Mouse (Mus musculus): ENCODE results near the gene Tmem35b.
A peak's percentile ranks its signal among the peaks of the same experiment; 100 is the strongest.
"Not testable (repeated sequence)": the region's sequence is repeated elsewhere in the genome, so short reads cannot be mapped to it uniquely, and the experiment has no call there.

Gene Tmem35b

GRCm38 (mm10) chr4:127123391-127123790, at the start of gene Tmem35b:
Gene Tmem35b, plus strand, starts transcription at chr4:127123691.
- DNase-seq (ENCODE audit: low read depth, low spot score) = no peak

DNA sequence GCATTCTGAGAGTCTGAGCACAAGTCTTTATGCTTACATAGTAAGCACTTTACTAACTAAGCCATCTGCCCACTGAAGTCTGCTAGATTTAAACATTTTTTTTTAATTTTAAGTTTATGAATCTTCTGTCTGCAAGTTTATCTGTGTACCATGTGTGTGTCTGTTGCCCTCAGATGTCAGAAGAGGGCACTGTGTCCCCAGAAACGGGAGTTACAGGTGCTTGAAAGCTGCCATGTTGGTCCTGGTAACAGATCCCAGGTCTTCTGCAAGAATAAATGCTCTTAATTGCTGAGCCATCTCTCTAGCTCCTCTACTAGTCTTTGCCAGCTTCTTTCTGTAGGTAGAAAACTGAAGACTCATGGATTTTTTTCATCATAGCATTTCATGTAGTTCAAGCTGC, 48.6 kb upstream of the Tmem35b start:
- DNase-seq (ENCODE audit: low read depth, low spot score) = no peak

GRCm38 (mm10) chr4:127076875-127077548, 46.5 kb upstream of the Tmem35b start, which contains the start of gene Zmym6:
Gene Zmym6, plus strand, starts transcription at chr4:127077383.
- peak; percentile 95 for DNase-seq (ENCODE audit: low read depth, low spot score)

GRCm38 (mm10) chr4:127080806-127081205, 42.7 kb upstream of the Tmem35b start:
- no peak for DNase-seq (ENCODE audit: low read depth, low spot score)

- no peak for DNase-seq (ENCODE audit: low read depth, low spot score)
Observed at GRCm38 (mm10) chr4:127083131-127083530, 40.4 kb upstream of the Tmem35b start.

DNA sequence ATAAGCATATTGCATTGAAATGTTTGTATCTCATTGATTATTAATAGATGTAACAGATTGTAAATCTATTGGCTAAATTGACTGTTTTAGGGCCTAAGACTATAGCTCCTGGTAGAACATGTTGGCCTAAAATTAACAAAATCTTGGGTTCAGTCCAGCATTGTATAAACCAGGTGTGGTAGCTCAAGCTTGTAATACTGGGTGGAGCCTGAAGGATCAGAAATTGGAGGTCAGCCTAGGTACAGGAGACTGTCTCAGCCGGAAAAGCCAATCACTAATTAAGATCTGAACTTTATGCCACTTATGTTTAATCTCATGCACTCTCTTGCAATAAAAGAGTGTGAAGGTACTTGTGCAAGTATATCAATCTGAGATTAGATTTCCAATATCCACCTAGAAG, 37.7 kb upstream of the Tmem35b start:
- no peak for DNase-seq (ENCODE audit: low read depth, low spot score)

DNA sequence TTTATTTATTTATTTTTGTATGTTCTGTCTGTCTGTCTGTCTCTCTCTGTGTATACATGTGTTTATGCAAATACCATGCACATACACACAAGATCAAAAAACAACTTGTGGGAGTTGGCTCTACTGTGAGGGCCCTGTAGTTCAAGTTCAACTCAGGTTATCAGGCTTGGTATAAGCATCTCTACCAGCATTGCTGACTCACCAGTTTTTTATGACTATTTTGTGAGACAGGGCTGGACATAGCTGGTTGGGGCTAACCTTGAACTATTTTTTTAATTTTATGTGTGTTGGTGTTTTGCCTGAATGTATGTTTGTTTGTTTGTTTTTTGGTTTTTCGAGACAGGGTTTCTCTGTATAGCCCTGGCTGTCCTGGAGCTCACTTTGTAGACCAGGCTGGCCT, 32.3 kb upstream of the Tmem35b start:
- DNase-seq (ENCODE audit: low read depth, low spot score) = no peak

GRCm38 (mm10) chr4:127095090-127095489, 28.4 kb upstream of the Tmem35b start:
- no peak for DNase-seq (ENCODE audit: low read depth, low spot score)

DNA sequence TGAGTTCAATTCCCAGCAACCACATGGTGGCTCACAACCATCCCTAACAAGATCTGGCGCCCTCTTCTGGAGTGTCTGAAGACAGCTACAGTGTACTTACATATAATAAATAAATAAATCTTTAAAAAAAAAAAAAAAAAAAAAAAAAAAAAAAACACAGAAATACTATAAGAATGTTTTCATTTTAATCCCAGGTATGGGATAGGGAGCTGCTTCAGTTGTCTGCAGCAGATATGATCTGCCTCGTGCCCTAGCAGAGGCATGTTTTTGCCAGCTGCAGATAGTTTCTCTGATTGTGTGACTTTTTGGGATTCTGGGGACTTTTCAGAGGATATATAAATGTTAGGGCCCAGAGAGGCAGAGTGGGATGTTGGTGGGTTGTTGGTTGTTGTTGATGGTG, 23.9 kb upstream of the Tmem35b start:
- not testable (repeated sequence) for DNase-seq (ENCODE audit: low read depth, low spot score)

GRCm38 (mm10) chr4:127107566-127107965, 15.9 kb upstream of the Tmem35b start:
- no peak for DNase-seq (ENCODE audit: low read depth, low spot score)

DNA sequence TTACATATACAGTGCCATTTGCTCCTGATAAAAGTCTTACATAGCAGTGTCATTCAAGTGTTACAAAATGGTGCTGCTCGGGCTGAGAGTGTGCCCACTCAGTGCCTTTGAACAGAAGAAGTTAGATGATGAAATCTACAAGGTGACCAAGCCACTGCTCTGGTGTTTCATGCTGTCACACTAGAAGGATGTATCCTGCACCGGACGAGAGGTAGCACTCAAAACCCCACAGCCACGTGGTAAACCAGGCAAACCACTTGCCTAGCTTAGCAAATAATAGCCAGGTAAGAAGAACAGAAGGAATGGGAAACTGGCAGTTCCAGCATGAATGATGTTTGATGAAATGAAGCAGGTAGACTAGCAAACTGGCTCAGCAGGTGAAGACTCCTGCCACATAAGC, 12.9 kb upstream of the Tmem35b start:
- DNase-seq (ENCODE audit: low read depth, low spot score) = no peak

DNA sequence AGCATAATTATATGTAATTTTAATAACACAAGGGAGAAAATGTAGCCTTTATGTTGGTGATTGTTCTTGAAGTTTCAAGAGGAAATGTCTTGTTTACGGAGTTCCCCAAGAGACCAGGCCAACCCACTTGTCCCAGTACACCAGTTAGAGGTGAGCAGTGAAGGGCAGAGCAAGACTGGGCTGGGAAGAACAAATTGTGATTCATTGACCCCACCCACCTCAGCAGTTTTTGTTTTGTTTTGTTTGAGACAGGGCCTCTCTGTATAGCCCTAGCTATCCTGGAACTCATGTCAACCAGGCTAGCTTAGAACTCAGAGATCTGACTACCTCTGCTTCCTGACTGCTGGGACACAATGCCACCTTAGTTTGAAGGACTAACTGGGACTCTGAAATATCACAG, 840 bp downstream of the Tmem35b start:
- DNase-seq (ENCODE audit: low read depth, low spot score) = no peak

DNA sequence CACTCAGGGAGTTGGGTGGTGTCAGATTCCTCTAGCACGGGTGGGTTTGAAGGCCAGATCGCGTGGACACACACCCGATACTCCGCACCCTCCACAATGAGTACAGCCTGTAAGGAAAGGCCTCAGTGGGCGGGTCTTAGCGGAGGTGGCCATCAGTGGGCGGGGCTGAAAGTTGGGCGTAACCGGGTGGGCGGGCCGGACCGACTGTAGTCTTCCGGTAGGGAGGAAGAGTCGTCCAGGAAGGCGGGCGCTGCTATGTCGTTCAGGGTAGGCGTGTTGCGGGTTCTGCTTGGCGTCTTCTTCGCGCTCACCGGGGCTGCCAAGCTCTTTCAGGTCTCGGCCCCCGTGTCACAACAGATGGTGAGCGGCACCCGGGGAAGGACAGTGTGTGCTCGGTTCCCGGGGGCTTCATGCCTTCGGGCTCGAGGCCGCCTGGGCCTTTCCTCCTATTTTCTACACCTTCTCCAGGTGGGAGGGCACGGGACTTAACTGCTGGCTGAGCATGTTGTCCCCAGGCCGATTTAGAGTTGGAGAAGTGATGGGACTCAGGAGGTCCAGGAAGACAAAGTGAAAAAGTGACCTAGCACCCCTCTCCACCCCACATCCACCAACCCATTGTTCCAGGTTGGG, 2.5 kb downstream of the Tmem35b start:
- DNase-seq (ENCODE audit: low read depth, low spot score) = peak; percentile 30

DNA sequence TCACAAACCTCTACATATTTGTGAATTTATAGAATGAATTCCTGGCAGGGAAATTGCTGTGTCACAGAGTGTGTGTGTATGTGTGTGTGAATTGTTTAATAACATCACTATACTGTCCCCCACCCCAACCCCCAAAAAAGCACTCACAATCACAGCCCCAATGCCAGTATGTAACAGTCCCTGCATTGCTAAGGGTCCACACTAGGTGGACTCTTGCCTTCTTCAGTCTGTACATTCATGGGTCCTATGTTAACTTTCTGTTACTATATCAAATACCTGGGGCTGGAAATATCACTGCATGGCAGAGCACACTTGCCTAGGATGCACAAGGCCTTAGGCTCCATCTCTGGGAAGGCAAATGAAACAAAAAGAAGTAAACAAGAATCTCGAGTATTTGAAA, 11.2 kb downstream of the Tmem35b start:
- DNase-seq (ENCODE audit: low read depth, low spot score) = no peak

- DNase-seq (ENCODE audit: low read depth, low spot score) = no peak
Observed at GRCm38 (mm10) chr4:127137591-127137990, 14.1 kb downstream of the Tmem35b start.

- DNase-seq (ENCODE audit: low read depth, low spot score) = no peak
Observed at GRCm38 (mm10) chr4:127138486-127138885, 15.0 kb downstream of the Tmem35b start.

- DNase-seq (ENCODE audit: low read depth, low spot score) = no peak
Observed at GRCm38 (mm10) chr4:127150031-127150430, 26.5 kb downstream of the Tmem35b start.

- no peak for DNase-seq (ENCODE audit: low read depth, low spot score)
Observed at GRCm38 (mm10) chr4:127153345-127153744, 29.9 kb downstream of the Tmem35b start.

GRCm38 (mm10) chr4:127155757-127156156, 32.3 kb downstream of the Tmem35b start:
- no peak for DNase-seq (ENCODE audit: low read depth, low spot score)

DNA sequence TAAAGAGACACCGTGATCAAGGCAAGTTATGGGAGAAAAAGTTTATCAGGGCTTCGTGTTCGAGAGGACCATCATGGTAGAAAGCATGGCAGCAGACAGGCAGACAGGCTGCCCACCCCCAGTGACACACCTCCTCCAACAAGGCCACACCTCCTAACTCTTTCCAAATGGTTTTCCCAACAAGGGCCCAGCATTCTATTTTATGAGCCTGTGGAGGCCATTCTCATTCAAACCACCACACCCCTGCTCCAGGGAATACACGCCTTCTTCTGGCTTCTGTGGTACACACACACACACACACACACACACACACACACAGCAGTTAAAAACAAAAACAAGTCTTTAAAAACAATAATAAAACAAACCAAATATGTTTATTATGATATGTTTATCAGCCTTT, 34.3 kb downstream of the Tmem35b start:
- DNase-seq (ENCODE audit: low read depth, low spot score) = no peak

DNA sequence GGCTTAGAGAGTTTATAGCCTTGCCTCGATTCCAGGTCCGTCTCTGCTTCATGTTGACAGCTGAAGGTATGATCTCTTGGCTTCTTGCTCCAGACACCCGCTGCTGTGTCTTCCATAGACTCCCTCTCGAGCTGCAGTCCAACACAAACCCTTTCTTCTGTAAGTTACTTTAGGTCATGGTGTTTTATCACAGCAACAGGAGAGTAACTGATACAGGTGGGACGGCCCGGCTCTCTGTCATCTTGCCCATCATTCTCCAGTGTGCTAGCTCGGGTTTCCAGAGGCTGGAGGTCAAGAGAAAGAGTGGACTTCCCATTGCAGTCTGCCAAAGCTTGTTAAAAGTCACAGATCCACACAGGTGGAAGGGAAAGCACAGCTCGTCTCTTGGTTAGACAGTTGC, 40.4 kb downstream of the Tmem35b start:
- no peak for DNase-seq (ENCODE audit: low read depth, low spot score)

DNA sequence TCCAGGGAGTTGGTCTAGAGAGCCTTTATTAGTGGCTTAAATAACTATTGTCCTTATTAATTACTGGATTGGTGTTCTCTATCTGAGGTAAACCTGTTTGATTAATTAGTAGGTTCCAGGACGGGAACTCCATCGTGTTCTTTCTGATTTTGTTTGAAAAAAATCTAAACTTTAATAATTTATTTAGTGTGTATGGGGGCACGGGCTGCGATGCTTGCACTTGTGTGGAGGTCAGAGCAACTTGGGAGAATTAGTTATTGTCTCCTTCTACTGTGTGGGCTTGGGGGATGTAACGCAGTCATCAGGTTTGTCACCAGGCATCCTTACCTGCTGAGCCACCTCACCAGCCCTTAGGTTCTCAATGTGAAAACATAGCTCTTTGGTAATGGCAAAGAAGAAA, 43.6 kb downstream of the Tmem35b start:
- DNase-seq (ENCODE audit: low read depth, low spot score) = no peak

DNA sequence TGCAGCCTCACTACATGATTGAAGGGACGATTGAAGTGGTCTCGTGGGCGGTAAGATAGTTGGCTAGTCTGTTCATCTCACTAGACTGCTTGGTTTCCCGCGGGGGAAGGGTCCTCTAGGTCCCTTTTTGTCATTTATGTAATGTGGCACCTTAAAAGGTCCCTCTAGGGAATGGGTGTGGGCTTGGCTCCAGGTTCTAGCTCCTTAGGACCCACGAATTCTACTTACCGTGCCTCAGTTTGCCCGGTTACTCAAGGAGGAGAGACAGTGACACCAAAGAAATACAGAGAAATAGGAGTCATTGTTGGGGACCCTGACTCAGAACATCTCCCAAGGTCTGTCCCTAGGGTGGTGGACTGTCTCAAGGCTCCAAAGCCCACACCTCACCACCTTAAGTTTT, 44.2 kb downstream of the Tmem35b start:
- no peak for DNase-seq (ENCODE audit: low read depth, low spot score)
